Mouse (Mus musculus): ENCODE measurements at regions not wholly inside any gene's neighbourhood (a gene's known extent, or its start where the extent isn't known, plus 50 kb on each side); places are given as distances from the start of the nearest gene placed in this dataset.

- no peak for DNase-seq
These were observed 84.2 kb downstream of the Ddx1 start for GRCm38 (mm10) chr12:13164791-13165190.

- DNase-seq, result no peak
These were observed 88.0 kb downstream of the Ddx1 start for GRCm38 (mm10) chr12:13161051-13161450.

- DNase-seq, result no peak
These were observed 89.5 kb downstream of the Ddx1 start for GRCm38 (mm10) chr12:13159346-13160055.

- DNase-seq, result no peak
These were observed 91.2 kb downstream of the Ddx1 start for GRCm38 (mm10) chr12:13157666-13158381.

- no peak for DNase-seq
These were observed 91.9 kb downstream of the Ddx1 start for GRCm38 (mm10) chr12:13157089-13157488.

- peak; percentile 64 for DNase-seq
These were observed 98.3 kb downstream of the Ddx1 start for GRCm38 (mm10) chr12:13150751-13151150.

GRCm38 (mm10) chr12:13147251-13147650 is 101.8 kb downstream of the Ddx1 start:
- no peak for DNase-seq

- DNase-seq, result peak; percentile 44
These were observed 103.6 kb downstream of the Ddx1 start for GRCm38 (mm10) chr12:13145186-13146115.

- no peak for DNase-seq
These were observed 104.3 kb downstream of the Ddx1 start for GRCm38 (mm10) chr12:13144739-13145138.

GRCm38 (mm10) chr12:13140636-13141035 is 108.4 kb downstream of the Ddx1 start:
- DNase-seq, result no peak

- DNase-seq, result no peak
These were observed 109.8 kb downstream of the Ddx1 start for GRCm38 (mm10) chr12:13139189-13139588.

- DNase-seq, result peak; percentile 25
These were observed 114.8 kb downstream of the Ddx1 start for GRCm38 (mm10) chr12:13134168-13134567.

GRCm38 (mm10) chr12:13129677-13130082 is 119.3 kb downstream of the Ddx1 start:
- peak; percentile 78 for DNase-seq

GRCm38 (mm10) chr12:13127407-13127806 is 121.6 kb downstream of the Ddx1 start:
- DNase-seq, result no peak

GRCm38 (mm10) chr12:13125054-13125453 is 124.0 kb downstream of the Ddx1 start:
- DNase-seq, result no peak

- peak; percentile 66 for DNase-seq
These were observed 126.7 kb downstream of the Ddx1 start for GRCm38 (mm10) chr12:13122282-13122681.

GRCm38 (mm10) chr12:13120581-13120980 is 128.4 kb downstream of the Ddx1 start:
- peak; percentile 74 for DNase-seq

GRCm38 (mm10) chr12:13119653-13120052 is 129.4 kb downstream of the Ddx1 start:
- peak; percentile 65 for DNase-seq

- peak; percentile 17 for DNase-seq
These were observed 131.0 kb downstream of the Ddx1 start for GRCm38 (mm10) chr12:13118026-13118425.

GRCm38 (mm10) chr12:13114341-13114740 is 134.7 kb downstream of the Ddx1 start:
- no peak for DNase-seq

GRCm38 (mm10) chr12:13106931-13107330 is 142.1 kb downstream of the Ddx1 start:
- DNase-seq, result no peak

GRCm38 (mm10) chr12:13100505-13101354 is 148.3 kb downstream of the Ddx1 start:
- peak; percentile 71 for DNase-seq

All from adrenal gland, postnatal 14 days (tissue).